ENCODE assay signal across 23 mouse cellular contexts in the genomic region with DNA sequence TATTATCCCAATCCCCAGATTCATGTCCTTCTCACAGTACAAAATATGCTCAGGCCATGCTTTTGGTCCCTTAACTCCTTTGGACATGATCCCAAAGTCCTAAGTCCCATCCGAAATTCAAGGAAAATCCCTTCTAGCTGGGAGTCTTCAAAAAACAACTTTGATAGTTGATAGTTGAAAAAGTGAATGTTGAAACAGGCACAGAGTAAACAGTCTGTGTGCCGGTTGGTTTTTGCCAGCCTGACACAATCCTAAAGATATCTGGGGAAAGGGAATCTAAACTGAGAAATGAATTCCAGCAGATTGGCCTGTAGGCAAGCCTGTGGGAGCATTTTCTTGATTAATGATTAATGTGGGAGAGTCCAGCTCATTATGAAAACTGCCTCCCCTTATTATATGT. TPM values are rescaled to one million over a fixed set of nuclear protein-coding genes. Genes with fewer than 3 reads are reported as not detected.
DNase-seq lines count a peak whose midpoint lies in the region; ATAC-seq and TF ChIP-seq lines count a peak whose summit lies in the region.
"Had no signal": no experiment of that assay in that cellular context is flagged by ENCODE, and none has a peak within 500 bp of the region (broad histone marks: within the 10 kb centered on the region; RNA-seq: fewer than 3 reads in every experiment).

No protein-coding gene starts in this region.

- H3K9ac ChIP-seq in kidney, embryonic 15.5 days: no peak overlapping the region
- no peak overlapping the region for H3K9ac ChIP-seq in liver, embryonic 15.5 days
- no peak overlapping the region for H3K9ac ChIP-seq in liver, embryonic 11.5 days (ENCODE audit: low read depth, low read length)
- H3K9ac ChIP-seq: embryonic facial prominence, embryonic 12.5 days; forebrain, embryonic 15.5 days; heart, embryonic 13.5 days had no signal

- TF ChIP-seq CTCF in kidney, adult 2 months (conservative IDR thresholded peaks at IDR 0.05; ENCODE audit: insufficient read depth, insufficient read length, low read depth, low read length): no peak
- TF ChIP-seq CTCF in small intestine, adult 2 months (IDR thresholded peaks at IDR 0.05; ENCODE audit: extremely low read depth, insufficient read length, insufficient replicate concordance, low read depth, low read length): no peak

- H3K4me2 ChIP-seq in kidney, embryonic 15.5 days: no peak overlapping the region
- no peak overlapping the region for H3K4me2 ChIP-seq in liver, embryonic 15.5 days
- H3K4me2 ChIP-seq in liver, embryonic 11.5 days: no peak overlapping the region
- H3K4me2 ChIP-seq: embryonic facial prominence, embryonic 12.5 days; forebrain, embryonic 15.5 days; heart, embryonic 13.5 days had no signal

- H3K4me3 ChIP-seq in kidney, adult 2 months (ENCODE audit: insufficient read depth, low read depth, low read length): no peak overlapping the region
- H3K4me3 ChIP-seq in kidney, embryonic 15.5 days (replicated peaks): no peak overlapping the region
- H3K4me3 ChIP-seq in liver, embryonic 15.5 days (replicated peaks): no peak overlapping the region
- no peak overlapping the region for H3K4me3 ChIP-seq in liver, embryonic 11.5 days (ENCODE audit: low read depth, low read length)
- no peak overlapping the region for H3K4me3 ChIP-seq in small intestine, adult 2 months (ENCODE audit: low read depth, low read length)
- H3K4me3 ChIP-seq: embryonic facial prominence, embryonic 12.5 days; forebrain, embryonic 15.5 days; heart, embryonic 13.5 days had no signal

- peak; percentile 88 for DNase-seq in kidney, adult 2 months
- no peak for DNase-seq in liver, embryonic 11.5 days (ENCODE audit: low spot score)
- DNase-seq in kidney, postnatal 14 days: peak; percentile 23
- no peak for DNase-seq in retina, embryonic 14.5 days (ENCODE audit: low spot score)
- DNase-seq: adrenal gland, adult 2 months; adrenal gland, postnatal 36 days; cerebellum, adult 11 months; cerebellum, adult 8-10 months; cerebellum, postnatal 25 days; gastrocnemius, postnatal 36 days; heart, postnatal 36 days had no signal

- H3K27me3 ChIP-seq in kidney, adult 2 months (replicated peaks; ENCODE audit: control insufficient read depth, insufficient read depth, low read length): no peaks in the 10 kb centered on the region
- H3K27me3 ChIP-seq in kidney, embryonic 15.5 days: no peaks in the 10 kb centered on the region
- H3K27me3 ChIP-seq in liver, embryonic 15.5 days: no peaks in the 10 kb centered on the region
- H3K27me3 ChIP-seq in liver, embryonic 11.5 days (replicated peaks; ENCODE audit: control insufficient read depth, insufficient read depth, low read length): no peaks in the 10 kb centered on the region
- H3K27me3 ChIP-seq in small intestine, adult 2 months (ENCODE audit: control insufficient read depth, insufficient read depth, low read length): no peaks in the 10 kb centered on the region
- H3K27me3 ChIP-seq: CH12.LX; embryonic facial prominence, embryonic 12.5 days; forebrain, embryonic 15.5 days; heart, embryonic 13.5 days had no signal

- no peaks in the 10 kb centered on the region for H3K36me3 ChIP-seq in kidney, adult 2 months (ENCODE audit: control insufficient read depth, insufficient read depth, low read length)
- H3K36me3 ChIP-seq in kidney, embryonic 15.5 days: no peaks in the 10 kb centered on the region
- H3K36me3 ChIP-seq in liver, embryonic 15.5 days (replicated peaks): no peaks in the 10 kb centered on the region
- H3K36me3 ChIP-seq in liver, embryonic 11.5 days (ENCODE audit: control insufficient read depth, insufficient read depth, low read length): no peaks in the 10 kb centered on the region
- no peaks in the 10 kb centered on the region for H3K36me3 ChIP-seq in small intestine, adult 2 months (ENCODE audit: control insufficient read depth, insufficient read depth, low read length)
- H3K36me3 ChIP-seq: embryonic facial prominence, embryonic 12.5 days; forebrain, embryonic 15.5 days; heart, embryonic 13.5 days had no signal

- peaks cover 11% of the 10 kb centered on the region for H3K4me1 ChIP-seq in kidney, adult 2 months (ENCODE audit: control insufficient read depth, insufficient read depth, low read length)
- no peaks in the 10 kb centered on the region for H3K4me1 ChIP-seq in kidney, embryonic 15.5 days
- no peaks in the 10 kb centered on the region for H3K4me1 ChIP-seq in liver, embryonic 15.5 days (replicated peaks)
- no peaks in the 10 kb centered on the region for H3K4me1 ChIP-seq in liver, embryonic 11.5 days (replicated peaks; ENCODE audit: control insufficient read depth, insufficient read depth, low read length)
- H3K4me1 ChIP-seq in small intestine, adult 2 months (ENCODE audit: control insufficient read depth, insufficient read depth, insufficient read length, low read length): peaks cover 2% of the 10 kb centered on the region; the same call in 1 of the 2 replicates
- H3K4me1 ChIP-seq: embryonic facial prominence, embryonic 12.5 days; forebrain, embryonic 15.5 days; heart, embryonic 13.5 days had no signal

- no peak for ATAC-seq in kidney, embryonic 15.5 days (replicated peaks; ENCODE audit: low FRiP score)
- ATAC-seq in liver, embryonic 15.5 days (ENCODE audit: insufficient read depth): no peak
- ATAC-seq in liver, embryonic 11.5 days (replicated peaks; ENCODE audit: low FRiP score): no peak
- ATAC-seq: forebrain, embryonic 15.5 days; Patski had no signal

- H3K9me3 ChIP-seq in kidney, embryonic 15.5 days (replicated peaks): peaks cover 3% of the 10 kb centered on the region; the same call in 1 of the 2 replicates
- no peaks in the 10 kb centered on the region for H3K9me3 ChIP-seq in liver, embryonic 15.5 days (replicated peaks)
- 0 out of 2 replicates have a peak, but pooled peaks cover 2% of the 10 kb centered on the region for H3K9me3 ChIP-seq in liver, embryonic 11.5 days (ENCODE audit: control insufficient read depth, low read length)
- H3K9me3 ChIP-seq: forebrain, embryonic 15.5 days had no signal

- 38% methylated on average over 2 of the region's 2 CpGs for WGBS in kidney, adult 2 months
- 76% methylated on average over 2 of the region's 2 CpGs for WGBS in kidney, embryonic 15.5 days
- WGBS in liver, embryonic 15.5 days (ENCODE audit: insufficient replicate concordance): 57% methylated on average over 2 of the region's 2 CpGs
- WGBS in liver, embryonic 11.5 days: 70% methylated on average over 2 of the region's 2 CpGs
- WGBS in small intestine, adult 2 months: 34% methylated on average over 2 of the region's 2 CpGs

- H3K27ac ChIP-seq in kidney, adult 2 months (ENCODE audit: insufficient read depth, low read depth, low read length): peak overlapping the region; percentile 99
- H3K27ac ChIP-seq in kidney, embryonic 15.5 days: no peak overlapping the region
- H3K27ac ChIP-seq in liver, embryonic 15.5 days (replicated peaks): peak overlapping the region; percentile 16
- no peak overlapping the region for H3K27ac ChIP-seq in liver, embryonic 11.5 days (ENCODE audit: low read depth, low read length)
- H3K27ac ChIP-seq in small intestine, adult 2 months (ENCODE audit: insufficient read depth, low read depth, low read length): peak overlapping the region; percentile 41; the same call in 1 of the 2 replicates
- H3K27ac ChIP-seq: embryonic facial prominence, embryonic 12.5 days; forebrain, embryonic 15.5 days; heart, embryonic 13.5 days had no signal

- TF ChIP-seq POLR2A in kidney, adult 2 months (IDR thresholded peaks at IDR 0.05; ENCODE audit: low read depth, low read length): no peak
- TF ChIP-seq POLR2A in small intestine, adult 2 months (IDR thresholded peaks at IDR 0.05; ENCODE audit: low read depth, low read length): no peak

RNA-seq across cellular contexts. Expression of a gene that starts 9.3 kb away (rescaled TPM):
- polyA plus RNA-seq in kidney, adult 2 months (2012; rRNA removed): 0.48 and 0.53 TPM in 2 replicates
- polyA plus RNA-seq in kidney, embryonic 15.5 days (2015; fragmentation: Nextera tagmentation; extraction: Ambion mirVana): not detected in 2 replicates
- not detected in 2 replicates for polyA plus RNA-seq in liver, embryonic 15.5 days (2015; fragmentation: Nextera tagmentation; extraction: Ambion mirVana)
- polyA plus RNA-seq in liver, embryonic 11.5 days (2014; fragmentation: Nextera tagmentation; extraction: Ambion mirVana): not detected in 2 replicates
- 0.24 and 0.43 TPM in 2 replicates for polyA plus RNA-seq in small intestine, adult 2 months (2012; rRNA removed)
- polyA plus RNA-seq: adrenal gland, adult 2 months; cortical plate, adult 2 months; embryonic facial prominence, embryonic 12.5 days; forebrain, embryonic 11.5 days; forebrain, embryonic 15.5 days; heart, embryonic 13.5 days; heart, postnatal 0 days; hindbrain, embryonic 11.5 days; Patski had no signal

RNA-seq across cellular contexts. Expression of a gene that starts 38.4 kb away (rescaled TPM):
- polyA plus RNA-seq in kidney, adult 2 months (2012; rRNA removed): 0.09 and 0.14 TPM in 2 replicates
- polyA plus RNA-seq in kidney, embryonic 15.5 days (2015; fragmentation: Nextera tagmentation; extraction: Ambion mirVana): not detected in 2 replicates
- 0.58 and 0.97 TPM in 2 replicates for polyA plus RNA-seq in liver, embryonic 15.5 days (2015; fragmentation: Nextera tagmentation; extraction: Ambion mirVana)
- polyA plus RNA-seq in liver, embryonic 11.5 days (2014; fragmentation: Nextera tagmentation; extraction: Ambion mirVana): not detected in 2 replicates
- polyA plus RNA-seq in small intestine, adult 2 months (2012; rRNA removed): 0.22 and 1.3 TPM in 2 replicates
- polyA plus RNA-seq: cortical plate, adult 2 months; embryonic facial prominence, embryonic 12.5 days; forebrain, embryonic 11.5 days; forebrain, embryonic 15.5 days; heart, embryonic 13.5 days; heart, postnatal 0 days; hindbrain, embryonic 11.5 days; Patski had no signal

RNA-seq across cellular contexts. Expression of a gene that starts 48.5 kb away (rescaled TPM):
- polyA plus RNA-seq in kidney, adult 2 months (2012; rRNA removed): 9.3 and 11.9 TPM in 2 replicates
- 0.44 and 0.77 TPM in 2 replicates for polyA plus RNA-seq in kidney, embryonic 15.5 days (2015; fragmentation: Nextera tagmentation; extraction: Ambion mirVana)
- polyA plus RNA-seq in liver, embryonic 15.5 days (2015; fragmentation: Nextera tagmentation; extraction: Ambion mirVana): 21.1 TPM in 2 replicates
- 7.1 and 7.7 TPM in 2 replicates for polyA plus RNA-seq in liver, embryonic 11.5 days (2014; fragmentation: Nextera tagmentation; extraction: Ambion mirVana)
- 4.5 and 33.3 TPM in 2 replicates for polyA plus RNA-seq in small intestine, adult 2 months (2012; rRNA removed)
- polyA plus RNA-seq: embryonic facial prominence, embryonic 12.5 days; forebrain, embryonic 11.5 days; forebrain, embryonic 15.5 days; hindbrain, embryonic 11.5 days; Patski had no signal

Comparison
In these comparisons a context has a peak if more than half of its experiments do, and no peak if none do; other contexts are left out.
1. H3K27ac ChIP-seq: peak in kidney, adult 2 months (single experiment), liver, embryonic 15.5 days (single experiment) and small intestine, adult 2 months (single experiment); none in kidney, embryonic 15.5 days (single experiment) and liver, embryonic 11.5 days (single experiment).
2. DNase-seq: peak in kidney, adult 2 months (single experiment) and kidney, postnatal 14 days (single experiment); none in liver, embryonic 11.5 days (single experiment) and retina, embryonic 14.5 days (single experiment).